Mouse (Mus musculus) layer of hippocampus, adult 18-20 months (tissue): ENCODE results near the gene Ctdspl. TPM values are rescaled to one million over a fixed set of nuclear protein-coding genes. Genes with fewer than 3 reads are reported as not detected.

Experiments used
- DNase-seq, 2 experiments: peaks; one replicate each; pipeline ENCODE4 v3.0.0; 2022; ENCODE audit warnings: low spot score in 2 of 2
- total RNA-seq, 2 experiments: library from RNA; stranded (reverse); gene quantifications; 2 replicates each; pipeline ENCODE4 v1.2.3; 2021

Ctdspl gene
- total RNA-seq, 2 experiments from 2014 or later, result 25.1 to 27.1 TPM

GRCm38 (mm10) chr9:118919672-118920186 lies 6.5 kb upstream of the Ctdspl start:
- DNase-seq, result peak in 1 of 2 experiments; percentile 29

GRCm38 (mm10) chr9:118920798-118921515 lies 5.3 kb upstream of the Ctdspl start:
- DNase-seq, result peak; percentile 52 to 87

- DNase-seq, result no peak
Measured at GRCm38 (mm10) chr9:118921926-118922325, 4.3 kb upstream of the Ctdspl start.

- no peak for DNase-seq
Measured at GRCm38 (mm10) chr9:118924554-118925085, 1.6 kb upstream of the Ctdspl start.

- DNase-seq, result peak; percentile 93 to 98
Measured at GRCm38 (mm10) chr9:118925286-118926110, 755 bp upstream of the Ctdspl start.

GRCm38 (mm10) chr9:118926688-118927321 lies 552 bp downstream of the Ctdspl start:
- DNase-seq, result peak; percentile 75 to 87

GRCm38 (mm10) chr9:118927501-118927900 lies 1.2 kb downstream of the Ctdspl start:
- DNase-seq, result peak; percentile 28 to 63

- DNase-seq, result no peak
Measured at GRCm38 (mm10) chr9:118928007-118928406, 1.8 kb downstream of the Ctdspl start.

GRCm38 (mm10) chr9:118928656-118929055 lies 2.4 kb downstream of the Ctdspl start:
- no peak for DNase-seq

- DNase-seq, result no peak
Measured at GRCm38 (mm10) chr9:118930611-118931010, 4.4 kb downstream of the Ctdspl start.

GRCm38 (mm10) chr9:118933800-118934199 lies 7.5 kb downstream of the Ctdspl start:
- DNase-seq, result no peak

- DNase-seq, result no peak
Measured at GRCm38 (mm10) chr9:118934319-118934718, 8.1 kb downstream of the Ctdspl start.

- no peak for DNase-seq
Measured at GRCm38 (mm10) chr9:118935098-118935497, 8.8 kb downstream of the Ctdspl start.

- DNase-seq, result no peak
Measured at GRCm38 (mm10) chr9:118936071-118936470, 9.8 kb downstream of the Ctdspl start.

GRCm38 (mm10) chr9:118937515-118937914 lies 11.3 kb downstream of the Ctdspl start:
- no peak for DNase-seq

GRCm38 (mm10) chr9:118939410-118939809 lies 13.2 kb downstream of the Ctdspl start:
- no peak for DNase-seq

- DNase-seq, result no peak
Measured at GRCm38 (mm10) chr9:118939831-118940230, 13.6 kb downstream of the Ctdspl start.

GRCm38 (mm10) chr9:118940591-118941207 lies 14.4 kb downstream of the Ctdspl start:
- no peak for DNase-seq

- DNase-seq, result no peak
Measured at GRCm38 (mm10) chr9:118942030-118942429, 15.8 kb downstream of the Ctdspl start.

GRCm38 (mm10) chr9:118943941-118944340 lies 17.7 kb downstream of the Ctdspl start:
- no peak for DNase-seq

- no peak for DNase-seq
Measured at GRCm38 (mm10) chr9:118944388-118944787, 18.1 kb downstream of the Ctdspl start.
